Mouse (Mus musculus) E14TG2a.4 (cell line): ENCODE data around the gene Itgb5.

Source experiments
- CTCF ChIP-seq: conservative IDR thresholded peaks from 2 replicates; pipeline ENCODE4 v1.5.1; 2014; ENCODE audit warnings: low read length
- POU5F1 ChIP-seq: IDR thresholded peaks from 2 replicates; pipeline ENCODE4 v1.6.1; 2014; ENCODE audit warnings: low read length, borderline replicate concordance

DNA sequence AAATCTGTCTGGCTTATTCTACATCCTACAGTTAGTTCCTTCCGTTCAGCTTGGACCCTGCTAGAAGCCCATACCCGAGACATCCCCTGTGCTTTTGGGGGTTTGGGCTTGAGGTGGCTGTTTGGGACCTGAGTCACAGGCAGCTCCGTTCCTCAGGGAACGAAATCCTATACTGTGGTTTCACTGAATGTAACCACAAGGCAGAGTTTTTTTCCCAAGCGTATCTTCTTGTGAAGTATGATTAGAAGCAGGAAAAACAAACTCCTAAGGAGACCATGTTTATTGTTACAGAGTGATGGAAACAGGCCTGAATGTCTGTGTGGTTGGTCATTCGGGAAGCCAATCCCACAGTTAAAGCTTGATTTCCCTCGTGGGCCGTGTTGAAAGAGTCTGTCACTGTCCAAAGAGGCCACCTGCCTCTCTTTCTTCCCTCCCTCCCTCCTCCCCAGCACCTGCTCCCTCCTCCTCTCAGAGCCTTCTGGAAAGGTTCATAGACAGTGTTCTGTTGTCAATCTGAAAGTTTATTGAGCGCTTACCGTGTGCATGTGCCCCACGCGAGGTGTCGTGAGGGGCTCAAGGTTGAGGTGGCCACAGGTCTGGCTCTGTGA, 59.6 kb downstream of the Itgb5 start:
- no peak for TF ChIP-seq CTCF
- no peak for TF ChIP-seq POU5F1
